Mouse (Mus musculus) liver, adult 2 months (tissue): ENCODE data around the gene Fam78b.

ENCODE experiments used
- CTCF ChIP-seq: fragments of 200-500 bp; IDR thresholded peaks from 2 replicates; pipeline ENCODE4 v1.5.1; 2011; ENCODE audit warnings: low read depth, low read length, control low read depth
- POLR2A ChIP-seq: fragments of 200-500 bp; IDR thresholded peaks from 2 replicates; pipeline ENCODE4 v1.6.1; 2011; ENCODE audit warnings: low read length, control low read depth; ENCODE audit not compliant: insufficient read depth; ENCODE audit errors: extremely low read depth

DNA sequence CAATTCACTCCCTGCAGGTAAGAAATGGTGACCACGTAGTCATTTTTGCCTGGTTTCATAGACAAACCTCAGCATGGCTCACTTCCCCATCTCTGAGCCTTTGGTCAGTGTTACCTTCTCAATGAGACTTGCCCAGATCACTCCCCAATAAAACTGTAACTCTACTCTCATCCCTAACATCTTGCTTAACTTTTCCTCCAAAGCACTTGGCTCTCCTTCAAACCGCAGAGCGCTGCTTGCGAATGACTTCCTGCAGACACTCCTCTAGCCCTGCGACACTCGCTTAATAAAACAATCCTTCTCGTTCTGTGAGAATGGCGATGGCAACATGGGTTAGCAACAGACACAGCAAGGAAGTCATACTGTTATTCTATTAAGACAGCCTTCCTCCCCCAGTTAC lies 100.8 kb downstream of the Fam78b start:
- TF ChIP-seq CTCF (no peak), POLR2A (no peak)
